Mouse (Mus musculus) kidney, adult 2 months (tissue): ENCODE data around the gene Aurka. TPM values are rescaled to one million over a fixed set of nuclear protein-coding genes. Genes with fewer than 3 reads are reported as not detected.

ENCODE experiments used
- DNase-seq: peaks from one replicate; pipeline ENCODE4 v3.0.0; 2021
- H3K27ac ChIP-seq: fragments of 200-500 bp; 2 replicates; pipeline ENCODE4 v1.5.1; 2012; ENCODE audit warnings: low read depth, low read length, control low read depth, inconsistent platforms; ENCODE audit not compliant: insufficient read depth
- H3K27me3 ChIP-seq: fragments of 200-500 bp; replicated peaks from 2 replicates; pipeline ENCODE4 v1.6.1; 2012; ENCODE audit warnings: mild to moderate bottlenecking, moderate library complexity, low read length, inconsistent platforms; ENCODE audit not compliant: control insufficient read depth, insufficient read depth
- H3K36me3 ChIP-seq: fragments of 200-500 bp; 2 replicates; pipeline ENCODE4 v1.6.1; 2012; ENCODE audit warnings: mild to moderate bottlenecking, moderate library complexity, low read length, inconsistent platforms; ENCODE audit not compliant: control insufficient read depth, insufficient read depth
- H3K4me1 ChIP-seq: fragments of 200-500 bp; 2 replicates; pipeline ENCODE4 v1.6.1; 2011; ENCODE audit warnings: low read length; ENCODE audit not compliant: control insufficient read depth, insufficient read depth
- H3K4me3 ChIP-seq: fragments of 200-500 bp; 2 replicates; pipeline ENCODE4 v1.5.1; 2011; ENCODE audit warnings: mild to moderate bottlenecking, low read depth, low read length, control low read depth; ENCODE audit not compliant: insufficient read depth
- CTCF ChIP-seq: fragments of 200-500 bp; conservative IDR thresholded peaks from 2 replicates; pipeline ENCODE4 v1.5.1; 2011; ENCODE audit warnings: low read depth, mild to moderate bottlenecking, control low read depth, low read length, moderate library complexity, mixed read lengths; ENCODE audit not compliant: insufficient read depth, insufficient read length
- POLR2A ChIP-seq: fragments of 200-500 bp; IDR thresholded peaks from one replicate; pipeline ENCODE4 v1.6.1; 2011; ENCODE audit warnings: low read depth, low read length, control low read depth
- WGBS: fragments of 180-500 bp; shearing (Covaris S2); methylation state at CpG from one replicate; pipeline ENCODE4 v1.1.7; 2018; 5-methylcytosine and 5-hydroxymethylcytosine counted together
- polyA plus RNA-seq: library from polyadenylated mRNA; depleted of rRNA; stranded (reverse); fragments of >200 nt; gene quantifications from 2 replicates; pipeline ENCODE4 v1.2.3, GENCODE M21; 2012; rRNA removed

Aurka gene
- polyA plus RNA-seq, 1 experiment, result 0.92 TPM

- DNase-seq, result no peak
- Histone ChIP-seq H3K4me3 (no peak overlapping the region), H3K27ac (no peak overlapping the region), H3K36me3 (no peaks in the 10 kb centered on the region), H3K4me1 (no peaks in the 10 kb centered on the region), H3K27me3 (no peaks in the 10 kb centered on the region)
- no peak for TF ChIP-seq POLR2A
- no peak for TF ChIP-seq CTCF
- WGBS, result 61% methylated on average over 19 of the region's 19 CpGs
These were observed 32.0 kb downstream of the Aurka start for GRCm38 (mm10) chr2:172338206-172338942.

GRCm38 (mm10) chr2:172329179-172329578, 41.2 kb downstream of the Aurka start:
- H3K27ac ChIP-seq, result no peak overlapping the region
- H3K4me1 ChIP-seq, result no peaks in the 10 kb centered on the region
- no peaks in the 10 kb centered on the region for H3K27me3 ChIP-seq
- 7% methylated on average over 13 of the region's 13 CpGs for WGBS
- no peaks in the 10 kb centered on the region for H3K36me3 ChIP-seq
- TF ChIP-seq POLR2A, result no peak
- TF ChIP-seq CTCF, result peak; percentile 80
- peak; percentile 19 for DNase-seq
- no peak overlapping the region for H3K4me3 ChIP-seq

GRCm38 (mm10) chr2:172328248-172328647, 42.1 kb downstream of the Aurka start:
- no peak overlapping the region for H3K27ac ChIP-seq
- no peaks in the 10 kb centered on the region for H3K4me1 ChIP-seq
- H3K27me3 ChIP-seq, result no peaks in the 10 kb centered on the region
- H3K4me3 ChIP-seq, result no peak overlapping the region
- H3K36me3 ChIP-seq, result no peaks in the 10 kb centered on the region
- TF ChIP-seq POLR2A (no peak), CTCF (no peak)
- WGBS, result 37% methylated on average over 8 of the region's 8 CpGs
- DNase-seq, result no peak

- DNase-seq, result peak; percentile 41
- H3K4me1 ChIP-seq, result no peaks in the 10 kb centered on the region
- no peak overlapping the region for H3K27ac ChIP-seq
- no peak for TF ChIP-seq CTCF
- TF ChIP-seq POLR2A, result no peak
- H3K27me3 ChIP-seq, result no peaks in the 10 kb centered on the region
- WGBS, result 9% methylated on average over 9 of the region's 9 CpGs
- no peaks in the 10 kb centered on the region for H3K36me3 ChIP-seq
- no peak overlapping the region for H3K4me3 ChIP-seq
These were observed 49.5 kb downstream of the Aurka start for GRCm38 (mm10) chr2:172320878-172321277.

DNA sequence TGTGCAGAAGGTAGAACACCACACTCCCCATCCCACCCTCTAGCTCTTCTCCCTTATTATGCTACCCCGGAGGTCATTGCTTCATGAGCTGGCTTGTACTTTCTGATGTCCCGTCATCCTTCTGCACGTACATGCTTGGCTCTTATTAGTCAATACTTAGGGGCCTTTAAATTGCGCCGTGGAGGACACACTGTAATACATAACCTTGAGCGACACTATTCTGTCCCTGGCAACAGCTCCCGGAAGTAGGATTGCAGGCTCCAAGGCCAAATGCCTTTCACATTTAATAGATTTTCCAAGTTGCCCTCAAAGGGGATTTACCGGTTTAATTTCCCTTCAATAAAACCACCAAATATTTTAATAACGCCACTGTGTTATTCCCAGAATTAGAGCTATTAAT, 58.6 kb downstream of the Aurka start:
- no peaks in the 10 kb centered on the region for H3K4me1 ChIP-seq
- H3K36me3 ChIP-seq, result no peaks in the 10 kb centered on the region
- H3K4me3 ChIP-seq, result no peak overlapping the region
- no peak for DNase-seq
- H3K27me3 ChIP-seq, result no peaks in the 10 kb centered on the region
- no peak overlapping the region for H3K27ac ChIP-seq
- 91% methylated on average over 9 of the region's 9 CpGs for WGBS
- no peak for TF ChIP-seq CTCF
- TF ChIP-seq POLR2A, result no peak

DNA sequence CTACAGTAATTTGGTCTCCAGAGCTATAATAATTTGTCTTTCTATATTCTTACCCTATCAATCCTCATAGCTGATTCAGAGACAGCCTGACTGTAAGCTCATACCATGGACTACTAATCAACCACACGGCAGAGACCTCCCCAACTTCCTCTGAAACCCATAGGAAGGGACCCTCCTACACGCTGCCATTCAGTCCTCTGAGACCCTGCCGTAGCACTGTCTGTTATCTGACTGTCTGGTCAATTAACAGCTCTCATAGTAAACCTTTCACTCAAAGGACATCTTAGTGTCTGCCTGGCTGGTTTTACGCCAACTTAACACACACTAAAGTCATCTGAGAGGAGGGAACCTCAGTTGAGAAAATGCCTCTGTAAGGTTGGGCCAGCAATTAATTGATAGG, 63.8 kb downstream of the Aurka start:
- Histone ChIP-seq H3K27ac (no peak overlapping the region), H3K4me3 (no peak overlapping the region), H3K4me1 (no peaks in the 10 kb centered on the region), H3K36me3 (no peaks in the 10 kb centered on the region), H3K27me3 (no peaks in the 10 kb centered on the region)
- TF ChIP-seq CTCF (no peak), POLR2A (no peak)
- no peak for DNase-seq
- 24% methylated on average over 4 of the region's 4 CpGs for WGBS

Other genes starting within 250 kb of the Aurka start
- not detected in 2 replicates for gene Mc3r, start 122.0 kb downstream of the Aurka start, polyA plus RNA-seq
- 16.3 and 17.5 TPM in 2 replicates for gene Fam210b, start 25.0 kb downstream of the Aurka start, polyA plus RNA-seq
- 31.3 and 37.7 TPM in 2 replicates for gene Cstf1, start 146 bp upstream of the Aurka start, polyA plus RNA-seq
- 0.22 and 0.30 TPM in 2 replicates for gene Cass4, start 23.3 kb upstream of the Aurka start, polyA plus RNA-seq
- 37.7 and 39.9 TPM in 2 replicates for gene Rtf2, start 70.0 kb upstream of the Aurka start, polyA plus RNA-seq
- 0.04 TPM in 1 of 2 replicates, not detected in the other for gene Gcnt7, start 88.1 kb upstream of the Aurka start, polyA plus RNA-seq
- gene Fam209, start 102.0 kb upstream of the Aurka start, polyA plus RNA-seq, result 0.33 TPM in 1 of 2 replicates, not detected in the other
- gene Tfap2c, start 179.1 kb upstream of the Aurka start, polyA plus RNA-seq, result 0.04 TPM in 1 of 2 replicates, not detected in the other